Mouse (Mus musculus): ENCODE data around the gene Gm49416. TPM values are rescaled to one million over a fixed set of nuclear protein-coding genes. Genes with fewer than 3 reads are reported as not detected.

Gm49416 gene
- total RNA-seq, 2 experiments from 2014 or later = 2.0 to 2.9 TPM

- H3K4me3 ChIP-seq = no peak overlapping the region
- H3K27ac ChIP-seq = no peak overlapping the region
- DNase-seq (ENCODE audit: low spot score in 2 of 2) = no peak
- TF ChIP-seq CTCF (conservative IDR thresholded peaks at IDR 0.05) = no peak
These were observed 42.0 kb downstream of the Gm49416 start for GRCm38 (mm10) chr19:8930771-8931170.

- TF ChIP-seq CTCF (conservative IDR thresholded peaks at IDR 0.05) = no peak
- no peak overlapping the region for H3K4me3 ChIP-seq
- no peak overlapping the region for H3K27ac ChIP-seq
- DNase-seq (ENCODE audit: low spot score in 2 of 2) = no peak
These were observed 48.0 kb downstream of the Gm49416 start for GRCm38 (mm10) chr19:8936736-8937135.

- no peak for DNase-seq (ENCODE audit: low spot score in 2 of 2)
- H3K27ac ChIP-seq = no peak overlapping the region; the same call in 1 of the 2 replicates
- TF ChIP-seq CTCF (conservative IDR thresholded peaks at IDR 0.05) = no peak
- no peak overlapping the region for H3K4me3 ChIP-seq
These were observed 51.9 kb downstream of the Gm49416 start for GRCm38 (mm10) chr19:8940526-8941133.

- peak overlapping the region; percentile 97 for H3K27ac ChIP-seq
- H3K4me3 ChIP-seq = peak overlapping the region; percentile 89
- DNase-seq (ENCODE audit: low spot score in 2 of 2) = no peak
- TF ChIP-seq CTCF (conservative IDR thresholded peaks at IDR 0.05) = no peak
These were observed 52.4 kb downstream of the Gm49416 start for GRCm38 (mm10) chr19:8941136-8941514.

- peak within 1 kb of the TSS; percentile 97 for H3K27ac ChIP-seq
- peak; percentile 93 to 95 for DNase-seq (ENCODE audit: low spot score in 2 of 2)
- TF ChIP-seq CTCF (conservative IDR thresholded peaks at IDR 0.05) = peak; percentile 37; the same call in 1 of the 2 replicates
- peak within 1 kb of the TSS; percentile 89 for H3K4me3 ChIP-seq
These were observed 52.9 kb downstream of the Gm49416 start, which contains the start of gene Mta2 for GRCm38 (mm10) chr19:8941515-8942217. Mta2 (plus strand) TSS chr19:8941875.

- DNase-seq (ENCODE audit: low spot score in 2 of 2) = peak in 1 of 2 experiments; percentile 46
- Histone ChIP-seq H3K27ac (peak overlapping the region; percentile 97), H3K4me3 (peak overlapping the region; percentile 89)
- TF ChIP-seq CTCF (conservative IDR thresholded peaks at IDR 0.05) = no peak
These were observed 53.7 kb downstream of the Gm49416 start for GRCm38 (mm10) chr19:8942276-8942964.

- Histone ChIP-seq H3K4me3 (peak overlapping the region; percentile 89), H3K27ac (no peak overlapping the region)
- no peak for DNase-seq (ENCODE audit: low spot score in 2 of 2)
- TF ChIP-seq CTCF (conservative IDR thresholded peaks at IDR 0.05) = no peak
These were observed 54.3 kb downstream of the Gm49416 start for GRCm38 (mm10) chr19:8943047-8943446.

- no peak overlapping the region; the same call in 1 of the 2 replicates for H3K4me3 ChIP-seq
- TF ChIP-seq CTCF (conservative IDR thresholded peaks at IDR 0.05) = no peak
These were observed 55.3 kb downstream of the Gm49416 start for GRCm38 (mm10) chr19:8944062-8944461.

GRCm38 (mm10) chr19:8944750-8945149 lies 56.0 kb downstream of the Gm49416 start:
- Histone ChIP-seq H3K4me3 (peak overlapping the region; percentile 13), H3K27ac (0 out of 2 replicates have a peak overlapping the region, but pooled peaks have one; percentile 8)
- no peak for DNase-seq (ENCODE audit: low spot score in 2 of 2)
- no peak for TF ChIP-seq CTCF (conservative IDR thresholded peaks at IDR 0.05)

More at GRCm38 (mm10) chr19:8944062-8944461, 55.3 kb downstream of the Gm49416 start:
- no peak for DNase-seq (ENCODE audit: low spot score in 2 of 2)
- H3K27ac ChIP-seq = no peak overlapping the region

Small RNA genes within 50 kb of the gene (microRNA-seq; reads per million reads assigned to microRNA genes)
- 0 reads per million in 2 experiments for gene Mir5136

Other genes with a start within 250 kb of the Gm49416 start
- 100 to 1,000 TPM; 179 to 190 TPM for gene Chrm1, start 225.1 kb upstream of the Gm49416 start, total RNA-seq (2021)
- gene Slc3a2, start 165.6 kb upstream of the Gm49416 start, total RNA-seq (2021) = 100 to 1,000 TPM; 149 to 151 TPM
- gene Wdr74, start 153.1 kb upstream of the Gm49416 start, total RNA-seq (2021) = 10 to 100 TPM; 47.4 to 55.0 TPM
- gene 1700092M07Rik, start 148.2 kb upstream of the Gm49416 start, total RNA-seq (2021) = 1 to 10 TPM; 1.5 to 3.4 TPM
- gene Stx5a, start 147.5 kb upstream of the Gm49416 start, total RNA-seq (2021) = 10 to 100 TPM; 69.5 to 78.4 TPM
- gene Nxf1, start 131.9 kb upstream of the Gm49416 start, total RNA-seq (2021) = 100 to 1,000 TPM; 102 to 106 TPM
- 10 to 100 TPM; 75.4 to 82.7 TPM for gene Tmem223, start 117.9 kb upstream of the Gm49416 start, total RNA-seq (2021)
- 1 to 10 TPM; 7.4 to 7.7 TPM for gene Tmem179b, start 114.5 kb upstream of the Gm49416 start, total RNA-seq (2021)
- gene Taf6l, start 102.5 kb upstream of the Gm49416 start, total RNA-seq (2021) = 10 to 100 TPM; 15.7 to 18.4 TPM
- gene Polr2g, start 90.3 kb upstream of the Gm49416 start, total RNA-seq (2021) = 100 to 1,000 TPM; 113 to 120 TPM
- gene Zbtb3, start 86.4 kb upstream of the Gm49416 start, total RNA-seq (2021) = 1 to 10 TPM; 5.8 to 6.5 TPM
- gene Ttc9c, start 69.6 kb upstream of the Gm49416 start, total RNA-seq (2021) = 10 to 100 TPM; 36.5 to 37.9 TPM
- 100 to 1,000 TPM; 123 to 127 TPM for gene Hnrnpul2, start 68.9 kb upstream of the Gm49416 start, total RNA-seq (2021)
- 1 to 10 TPM in 1 of 2 experiments, not detected in 1; 3.4 TPM for gene AC129217.1, start 59.2 kb upstream of the Gm49416 start, total RNA-seq (2021)
- 100 to 1,000 TPM; 101 TPM for gene Bscl2, start 51.5 kb upstream of the Gm49416 start, total RNA-seq (2021)
- 100 to 1,000 TPM; 160 TPM for gene Gng3, start 49.7 kb upstream of the Gm49416 start, total RNA-seq (2021)
- gene Lrrn4cl, start 38.2 kb upstream of the Gm49416 start, total RNA-seq (2021) = under 1 TPM; 0.32 to 0.44 TPM
- gene Ubxn1, start 17.4 kb upstream of the Gm49416 start, total RNA-seq (2021) = 100 to 1,000 TPM in 1 of 2 experiments, 10 to 100 TPM in 1; 93.5 to 100 TPM
- 10 to 100 TPM; 32.5 to 32.8 TPM for gene Uqcc3, start 8.0 kb upstream of the Gm49416 start, total RNA-seq (2021)
- gene Lbhd1, start 5.2 kb upstream of the Gm49416 start, total RNA-seq (2021) = 1 to 10 TPM; 4.8 to 6.6 TPM
- gene Gm49403, start 5.0 kb upstream of the Gm49416 start, total RNA-seq (2021) = not detected
- gene 1810009A15Rik, start 73 bp upstream of the Gm49416 start, total RNA-seq (2021) = 10 to 100 TPM; 25.3 to 30.0 TPM
- gene Ints5, start 4.1 kb downstream of the Gm49416 start, total RNA-seq (2021) = 10 to 100 TPM; 24.4 to 25.6 TPM
- gene Ganab, start 9.1 kb downstream of the Gm49416 start, total RNA-seq (2021) = 100 to 1,000 TPM; 114 to 118 TPM
- gene B3gat3, start 31.4 kb downstream of the Gm49416 start, total RNA-seq (2021) = 100 to 1,000 TPM; 167 to 191 TPM
- gene Rom1, start 40.4 kb downstream of the Gm49416 start, total RNA-seq (2021) = 1 to 10 TPM; 4.4 to 5.7 TPM
- 10 to 100 TPM; 11.5 to 11.7 TPM for gene Eml3, start 40.6 kb downstream of the Gm49416 start, total RNA-seq (2021)
- gene Mta2, start 52.9 kb downstream of the Gm49416 start, total RNA-seq (2021) = 10 to 100 TPM; 58.0 to 68.7 TPM
- gene Tut1, start 64.9 kb downstream of the Gm49416 start, total RNA-seq (2021) = 10 to 100 TPM; 20.7 to 20.8 TPM
- 100 to 1,000 TPM; 238 to 242 TPM for gene Eef1g, start 78.1 kb downstream of the Gm49416 start, total RNA-seq (2021)
- 10 to 100 TPM; 19.4 to 21.9 TPM for gene Ahnak, start 100.4 kb downstream of the Gm49416 start, total RNA-seq (2021)
- not detected for gene Scgb1a1, start 199.0 kb downstream of the Gm49416 start, total RNA-seq (2021)
- 100 to 1,000 TPM; 133 to 162 TPM for gene Asrgl1, start 246.7 kb downstream of the Gm49416 start, total RNA-seq (2021)